Mouse (Mus musculus): ENCODE results near the gene Rai1.

- TF ChIP-seq CTCF (IDR thresholded peaks at IDR 0.05; ENCODE audit: borderline replicate concordance, control insufficient read depth, extremely low read depth, insufficient read depth, low read length, poor library complexity) (no peak), POLR2A (IDR thresholded peaks at IDR 0.05; ENCODE audit: control insufficient read depth, extremely low read depth, insufficient read depth, low read length, poor library complexity) (no peak)
These were observed 17.8 kb downstream of the Rai1 start for GRCm38 (mm10) chr11:60122611-60123010.

Data from thymus, adult 2 months (tissue).